Mouse (Mus musculus) liver, adult 2 months (tissue): Measurements from ENCODE around the gene Zfp750.

Source experiments
- CTCF ChIP-seq: fragments of 200-500 bp; IDR thresholded peaks from 2 replicates; pipeline ENCODE4 v1.5.1; 2011; ENCODE audit warnings: low read depth, low read length, control low read depth
- POLR2A ChIP-seq: fragments of 200-500 bp; IDR thresholded peaks from 2 replicates; pipeline ENCODE4 v1.6.1; 2011; ENCODE audit warnings: low read length, control low read depth; ENCODE audit not compliant: insufficient read depth; ENCODE audit errors: extremely low read depth

DNA sequence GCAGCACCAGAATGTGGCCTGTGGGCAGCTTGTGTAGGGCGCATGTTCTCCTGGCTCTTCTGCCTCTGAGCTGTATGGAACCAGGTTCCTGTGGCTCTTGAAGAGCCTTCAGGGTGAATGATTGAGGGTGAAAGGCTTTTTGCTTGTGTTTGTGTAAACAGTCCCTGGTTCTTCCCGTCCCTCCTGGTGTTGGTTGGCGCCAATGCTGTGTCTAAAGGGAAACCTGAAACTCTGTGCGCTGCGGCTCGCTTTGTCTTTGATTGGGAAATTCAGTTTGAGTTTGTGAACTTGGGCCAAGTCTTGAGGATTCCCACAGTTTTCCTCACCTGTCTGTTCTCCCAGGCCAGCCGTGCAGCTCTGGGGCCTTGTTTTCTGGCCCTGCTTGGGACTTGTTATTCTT lies 5.1 kb upstream of the Zfp750 start:
- no peak for TF ChIP-seq CTCF
- no peak for TF ChIP-seq POLR2A
